Mouse (Mus musculus): ENCODE results near the gene Wsb2. TPM values are rescaled to one million over a fixed set of nuclear protein-coding genes. Genes with fewer than 3 reads are reported as not detected.
"Not testable (repeated sequence)": the region's sequence is repeated elsewhere in the genome, so short reads cannot be mapped to it uniquely, and the experiment has no call there.

Gene Wsb2
- polyA plus RNA-seq, 1 experiment from 2014 or later: 45.0 TPM

DNA sequence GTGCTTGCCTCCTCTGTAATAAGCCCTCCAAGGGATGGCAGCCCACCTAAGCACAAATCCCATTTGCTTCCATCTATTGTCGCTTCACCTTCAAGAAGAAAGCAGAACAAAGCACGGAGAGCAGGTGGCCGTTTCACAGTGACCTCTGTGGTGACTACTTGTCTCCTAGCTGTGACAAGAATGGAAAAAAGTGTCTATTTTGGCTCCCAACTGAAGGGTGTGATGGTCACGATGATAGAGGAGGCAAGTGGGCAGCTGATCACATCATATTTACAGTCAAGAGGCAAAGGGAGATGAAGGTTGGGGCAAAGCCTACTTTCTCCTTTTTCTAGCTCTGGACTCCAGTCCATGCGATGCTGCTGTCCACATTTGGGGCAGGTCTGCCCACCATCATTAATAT lies 38.7 kb downstream of the Wsb2 start:
- Histone ChIP-seq H3K9me3 (ENCODE audit: control insufficient read depth, low read length) (peaks cover 7% of the 10 kb centered on the region; the same call in 1 of the 2 replicates), H3K9ac (ENCODE audit: low read length) (no peak overlapping the region), H3K4me1 (replicated peaks; ENCODE audit: control insufficient read depth, insufficient read depth, low read length) (no peaks in the 10 kb centered on the region), H3K27me3 (ENCODE audit: control insufficient read depth, insufficient read depth, low read depth, low read length) (no peaks in the 10 kb centered on the region), H3K36me3 (ENCODE audit: control insufficient read depth, insufficient read depth, low read length) (no peaks in the 10 kb centered on the region), H3K4me2 (ENCODE audit: low read depth, low read length) (no peak overlapping the region), H3K27ac (ENCODE audit: low read length) (no peak overlapping the region), H3K4me3 (ENCODE audit: low read length) (no peak overlapping the region)
- WGBS: 79% methylated on average over 5 of the region's 5 CpGs
- ATAC-seq (ENCODE audit: low read depth): no peak

DNA sequence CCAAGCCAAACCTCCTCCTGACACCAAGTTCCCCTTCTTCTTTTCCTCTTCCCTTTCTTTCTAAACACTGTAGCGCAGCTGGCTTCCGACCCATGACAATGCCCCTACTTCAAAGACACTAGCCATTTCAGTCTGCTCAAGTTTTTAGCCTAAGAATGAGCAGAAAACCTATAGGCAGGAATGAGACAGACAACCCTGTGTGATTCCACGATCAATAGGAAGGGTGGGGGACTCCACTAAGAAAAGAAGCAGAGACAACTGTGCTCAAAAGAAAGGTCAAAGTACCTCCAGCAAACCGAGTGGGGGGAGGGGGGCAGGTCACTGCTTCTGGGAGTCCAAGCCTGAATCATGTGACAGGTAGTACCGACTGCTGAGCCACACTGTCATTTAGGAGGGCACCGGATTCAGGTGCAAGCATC lies 39.5 kb downstream of the Wsb2 start:
- Histone ChIP-seq H3K4me3 (ENCODE audit: low read length) (no peak overlapping the region), H3K36me3 (ENCODE audit: control insufficient read depth, insufficient read depth, low read length) (no peaks in the 10 kb centered on the region), H3K4me1 (replicated peaks; ENCODE audit: control insufficient read depth, insufficient read depth, low read length) (no peaks in the 10 kb centered on the region), H3K4me2 (ENCODE audit: low read depth, low read length) (no peak overlapping the region), H3K27ac (ENCODE audit: low read length) (no peak overlapping the region), H3K9me3 (ENCODE audit: control insufficient read depth, low read length) (peaks cover 7% of the 10 kb centered on the region; the same call in 1 of the 2 replicates), H3K27me3 (ENCODE audit: control insufficient read depth, insufficient read depth, low read depth, low read length) (no peaks in the 10 kb centered on the region), H3K9ac (ENCODE audit: low read length) (no peak overlapping the region)
- WGBS: 62% methylated on average over 6 of the region's 6 CpGs
- no peak for ATAC-seq (ENCODE audit: low read depth)

DNA sequence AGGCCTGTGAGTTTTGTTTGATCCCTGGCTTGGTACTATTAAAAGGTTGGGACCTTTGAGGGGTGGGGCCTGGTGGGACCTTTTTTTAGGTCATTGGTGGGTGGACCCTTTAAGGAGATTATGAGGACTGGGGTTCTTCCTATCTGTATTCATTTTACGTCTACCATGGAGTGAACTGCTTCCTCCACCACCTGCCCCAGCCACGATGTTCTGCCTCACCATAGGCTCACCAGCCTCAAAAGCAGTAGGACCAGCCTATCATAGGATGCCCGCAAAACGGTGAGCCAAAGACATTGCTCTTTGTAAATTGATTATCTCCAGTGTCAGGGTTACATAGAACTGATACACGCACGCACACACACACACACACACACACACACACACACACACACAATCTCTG lies 40.3 kb downstream of the Wsb2 start:
- no peak for ATAC-seq (ENCODE audit: low read depth)
- no peaks in the 10 kb centered on the region for H3K36me3 ChIP-seq (ENCODE audit: control insufficient read depth, insufficient read depth, low read length)
- H3K4me1 ChIP-seq (replicated peaks; ENCODE audit: control insufficient read depth, insufficient read depth, low read length): no peaks in the 10 kb centered on the region
- no peak overlapping the region for H3K4me3 ChIP-seq (ENCODE audit: low read length)
- no peak overlapping the region for H3K4me2 ChIP-seq (ENCODE audit: low read depth, low read length)
- H3K27ac ChIP-seq (ENCODE audit: low read length): no peak overlapping the region
- H3K27me3 ChIP-seq (ENCODE audit: control insufficient read depth, insufficient read depth, low read depth, low read length): no peaks in the 10 kb centered on the region
- WGBS: 79% methylated on average over 6 of the region's 6 CpGs
- H3K9me3 ChIP-seq (ENCODE audit: control insufficient read depth, low read length): peaks cover 1% of the 10 kb centered on the region; the same call in 1 of the 2 replicates
- H3K9ac ChIP-seq (ENCODE audit: low read length): no peak overlapping the region

DNA sequence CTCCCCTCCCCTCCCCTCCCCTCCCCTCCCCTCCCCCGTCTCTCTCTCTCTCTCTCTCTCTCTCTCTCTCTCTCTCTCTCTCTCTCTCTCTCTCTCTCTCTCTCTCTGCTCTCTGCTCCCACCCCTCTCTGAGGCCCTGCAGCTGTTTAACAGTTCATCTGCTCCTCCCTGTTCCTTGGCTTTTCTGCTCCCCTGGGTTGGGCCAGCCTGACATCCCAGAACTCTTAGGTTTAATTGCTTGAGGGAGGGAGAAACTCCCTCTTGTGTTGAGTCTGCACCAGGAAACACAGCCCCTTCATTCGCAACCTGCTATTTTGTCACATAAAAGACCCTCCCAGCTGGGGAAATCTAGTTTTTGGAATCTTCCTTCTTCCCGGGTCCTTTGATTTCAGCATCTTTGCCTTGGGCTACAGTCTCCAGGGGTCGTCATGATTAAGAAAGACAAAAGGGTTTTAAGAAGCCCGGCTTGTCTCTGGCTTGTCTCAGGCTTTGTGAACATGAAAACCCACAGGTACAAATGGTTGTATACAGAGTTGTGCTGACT lies 41.0 kb downstream of the Wsb2 start:
- ATAC-seq (ENCODE audit: low read depth): no peak
- Histone ChIP-seq H3K4me1 (replicated peaks; ENCODE audit: control insufficient read depth, insufficient read depth, low read length) (no peaks in the 10 kb centered on the region), H3K9me3 (ENCODE audit: control insufficient read depth, low read length) (no peaks in the 10 kb centered on the region), H3K4me3 (ENCODE audit: low read length) (no peak overlapping the region), H3K4me2 (ENCODE audit: low read depth, low read length) (no peak overlapping the region), H3K27me3 (ENCODE audit: control insufficient read depth, insufficient read depth, low read depth, low read length) (no peaks in the 10 kb centered on the region), H3K9ac (ENCODE audit: low read length) (no peak overlapping the region), H3K27ac (ENCODE audit: low read length) (no peak overlapping the region), H3K36me3 (ENCODE audit: control insufficient read depth, insufficient read depth, low read length) (no peaks in the 10 kb centered on the region)
- WGBS: 50% methylated on average over 4 of the region's 5 CpGs

DNA sequence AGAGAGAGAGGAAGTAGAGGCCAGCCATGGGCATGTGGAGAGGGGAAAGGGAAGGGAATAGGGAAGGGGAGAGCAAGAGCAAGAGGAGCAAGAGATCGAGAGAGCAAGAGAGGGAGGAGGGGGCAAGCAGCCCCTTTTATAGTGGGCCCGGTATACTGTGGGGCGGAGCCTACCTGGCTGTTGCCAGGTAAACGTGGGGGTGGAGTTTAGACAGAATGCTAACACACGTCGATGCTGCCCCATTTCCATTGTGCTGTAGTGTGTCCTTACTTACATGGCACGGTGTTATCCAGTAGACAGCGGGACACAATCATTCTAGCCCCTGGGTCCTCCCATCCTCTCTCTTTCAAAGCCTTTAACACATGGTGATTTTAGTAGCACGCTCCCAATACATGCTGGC lies 42.2 kb downstream of the Wsb2 start:
- Histone ChIP-seq H3K4me2 (ENCODE audit: low read depth, low read length) (no peak overlapping the region), H3K9ac (ENCODE audit: low read length) (no peak overlapping the region), H3K4me1 (replicated peaks; ENCODE audit: control insufficient read depth, insufficient read depth, low read length) (no peaks in the 10 kb centered on the region), H3K9me3 (ENCODE audit: control insufficient read depth, low read length) (no peaks in the 10 kb centered on the region), H3K36me3 (ENCODE audit: control insufficient read depth, insufficient read depth, low read length) (no peaks in the 10 kb centered on the region), H3K4me3 (ENCODE audit: low read length) (no peak overlapping the region), H3K27ac (ENCODE audit: low read length) (no peak overlapping the region), H3K27me3 (ENCODE audit: control insufficient read depth, insufficient read depth, low read depth, low read length) (no peaks in the 10 kb centered on the region)
- no peak for ATAC-seq (ENCODE audit: low read depth)
- 72% methylated on average over 9 of the region's 9 CpGs for whole genome bisulfite sequencing

DNA sequence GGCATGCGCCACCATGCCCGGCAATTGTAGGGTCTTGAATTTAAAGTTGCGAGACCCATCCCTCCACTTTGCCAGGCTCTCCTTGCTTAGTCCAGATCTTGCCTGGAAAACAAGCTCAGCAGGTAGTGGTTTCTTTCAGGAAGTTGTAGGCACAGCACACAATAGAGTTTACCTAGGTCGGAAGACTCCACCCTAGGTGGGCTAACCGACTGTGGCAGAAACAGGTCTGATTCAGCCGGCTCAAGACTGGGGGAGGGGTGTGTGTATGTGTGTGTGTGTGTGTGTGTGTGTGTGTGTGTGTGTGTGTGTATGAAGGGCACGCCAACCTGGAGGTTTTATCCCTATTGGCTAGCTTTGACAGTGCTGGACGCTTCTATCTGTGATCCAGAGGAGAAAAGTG lies 46.5 kb downstream of the Wsb2 start:
- no peak for ATAC-seq (ENCODE audit: low read depth)
- Histone ChIP-seq H3K36me3 (ENCODE audit: control insufficient read depth, insufficient read depth, low read length) (no peaks in the 10 kb centered on the region), H3K9me3 (ENCODE audit: control insufficient read depth, low read length) (no peaks in the 10 kb centered on the region), H3K4me2 (ENCODE audit: low read depth, low read length) (no peak overlapping the region), H3K4me1 (replicated peaks; ENCODE audit: control insufficient read depth, insufficient read depth, low read length) (no peaks in the 10 kb centered on the region), H3K27ac (ENCODE audit: low read length) (no peak overlapping the region), H3K4me3 (ENCODE audit: low read length) (no peak overlapping the region), H3K27me3 (ENCODE audit: control insufficient read depth, insufficient read depth, low read depth, low read length) (no peaks in the 10 kb centered on the region), H3K9ac (ENCODE audit: low read length) (no peak overlapping the region)
- WGBS: 75% methylated on average over 8 of the region's 8 CpGs

DNA sequence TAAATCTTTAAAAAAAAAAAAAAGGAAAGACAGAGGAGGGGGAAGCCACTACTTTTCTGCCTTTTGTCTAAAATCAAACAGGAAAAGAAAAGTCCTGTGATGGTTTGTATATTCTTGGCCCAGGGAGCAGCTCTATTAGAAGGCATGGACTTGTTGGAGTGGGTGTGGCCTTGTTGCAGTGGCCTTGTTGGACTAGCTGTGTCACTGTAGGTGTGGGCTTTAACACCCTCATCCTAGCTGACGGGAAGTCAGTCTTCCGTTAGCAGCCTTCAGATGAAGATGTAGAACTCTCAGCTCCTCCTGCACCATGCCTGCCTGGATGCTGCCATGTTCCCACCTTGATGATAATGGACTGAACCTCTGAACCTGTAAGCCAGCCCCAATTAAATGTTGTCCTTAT lies 47.6 kb downstream of the Wsb2 start:
- ATAC-seq (ENCODE audit: low read depth): not testable (repeated sequence)

DNA sequence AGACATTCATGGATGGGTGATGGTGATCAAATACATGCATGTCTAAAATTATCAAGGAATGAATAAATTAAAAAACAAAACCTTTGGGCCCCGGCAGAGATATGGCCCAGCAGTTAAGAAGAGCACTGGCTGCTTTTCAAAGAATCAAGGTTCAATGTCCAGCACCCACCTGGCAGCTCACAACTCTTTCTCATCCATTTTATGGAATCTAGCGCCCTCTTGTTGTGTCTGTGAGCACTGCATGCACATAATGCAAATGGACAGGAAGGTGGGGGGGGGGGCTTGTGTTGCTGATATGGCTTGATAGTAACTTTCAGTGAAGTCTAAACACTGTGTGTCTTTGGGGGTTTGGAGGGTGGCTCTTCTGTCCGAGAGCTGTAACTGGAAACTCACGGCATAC lies 51.1 kb downstream of the Wsb2 start:
- ATAC-seq (ENCODE audit: low read depth): no peak
- H3K4me2 ChIP-seq (ENCODE audit: low read depth, low read length): no peak overlapping the region
- H3K27me3 ChIP-seq (ENCODE audit: control insufficient read depth, insufficient read depth, low read depth, low read length): peaks cover 5% of the 10 kb centered on the region
- no peaks in the 10 kb centered on the region for H3K4me1 ChIP-seq (replicated peaks; ENCODE audit: control insufficient read depth, insufficient read depth, low read length)
- no peak overlapping the region for H3K4me3 ChIP-seq (ENCODE audit: low read length)
- no peak overlapping the region for H3K27ac ChIP-seq (ENCODE audit: low read length)
- 46% methylated on average over 4 of the region's 4 CpGs for WGBS
- H3K9ac ChIP-seq (ENCODE audit: low read length): no peak overlapping the region
- H3K9me3 ChIP-seq (ENCODE audit: control insufficient read depth, low read length): no peaks in the 10 kb centered on the region
- H3K36me3 ChIP-seq (ENCODE audit: control insufficient read depth, insufficient read depth, low read length): no peaks in the 10 kb centered on the region

More for the DNA sequence above, 47.6 kb downstream of the Wsb2 start:
- not testable (repeated sequence) for H3K27ac ChIP-seq (ENCODE audit: low read length); H3K36me3 ChIP-seq (ENCODE audit: control insufficient read depth, insufficient read depth, low read length); H3K27me3 ChIP-seq (ENCODE audit: control insufficient read depth, insufficient read depth, low read depth, low read length); H3K9me3 ChIP-seq (ENCODE audit: control insufficient read depth, low read length); H3K4me2 ChIP-seq (ENCODE audit: low read depth, low read length); H3K4me1 ChIP-seq (replicated peaks; ENCODE audit: control insufficient read depth, insufficient read depth, low read length); H3K4me3 ChIP-seq (ENCODE audit: low read length); H3K9ac ChIP-seq (ENCODE audit: low read length)
- WGBS: 78% methylated on average over 2 of the region's 2 CpGs

DNA sequence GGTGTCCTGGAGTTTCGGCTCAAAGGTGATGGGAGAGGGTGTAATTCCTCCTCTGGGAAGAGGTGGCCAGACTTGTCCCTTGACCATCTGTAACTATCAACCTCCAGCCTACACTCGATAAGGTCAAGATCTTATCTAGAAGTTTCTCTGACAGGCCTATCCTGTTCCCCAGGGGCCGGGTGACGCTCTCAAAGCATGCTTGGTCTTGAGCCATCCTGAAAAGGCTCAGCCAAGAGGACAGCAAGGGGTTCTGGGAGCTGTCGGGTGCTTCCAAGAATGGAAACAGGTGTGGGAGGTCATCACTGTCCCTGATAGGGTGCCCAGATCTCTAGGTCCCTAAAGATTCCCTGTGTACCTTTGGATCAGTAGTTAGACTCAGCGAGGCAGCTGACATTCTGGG lies 52.3 kb downstream of the Wsb2 start:
- no peak overlapping the region for H3K9ac ChIP-seq (ENCODE audit: low read length)
- H3K4me2 ChIP-seq (ENCODE audit: low read depth, low read length): no peak overlapping the region
- peaks cover 5% of the 10 kb centered on the region; the same call in 1 of the 2 replicates for H3K4me1 ChIP-seq (replicated peaks; ENCODE audit: control insufficient read depth, insufficient read depth, low read length)
- no peak overlapping the region for H3K4me3 ChIP-seq (ENCODE audit: low read length)
- no peaks in the 10 kb centered on the region; the same call in 1 of the 2 replicates for H3K9me3 ChIP-seq (ENCODE audit: control insufficient read depth, low read length)
- H3K36me3 ChIP-seq (ENCODE audit: control insufficient read depth, insufficient read depth, low read length): no peaks in the 10 kb centered on the region
- no peak for ATAC-seq (ENCODE audit: low read depth)
- H3K27me3 ChIP-seq (ENCODE audit: control insufficient read depth, insufficient read depth, low read depth, low read length): peaks cover 17% of the 10 kb centered on the region
- H3K27ac ChIP-seq (ENCODE audit: low read length): no peak overlapping the region
- WGBS: 48% methylated on average over 6 of the region's 6 CpGs
